In the genomic region with DNA sequence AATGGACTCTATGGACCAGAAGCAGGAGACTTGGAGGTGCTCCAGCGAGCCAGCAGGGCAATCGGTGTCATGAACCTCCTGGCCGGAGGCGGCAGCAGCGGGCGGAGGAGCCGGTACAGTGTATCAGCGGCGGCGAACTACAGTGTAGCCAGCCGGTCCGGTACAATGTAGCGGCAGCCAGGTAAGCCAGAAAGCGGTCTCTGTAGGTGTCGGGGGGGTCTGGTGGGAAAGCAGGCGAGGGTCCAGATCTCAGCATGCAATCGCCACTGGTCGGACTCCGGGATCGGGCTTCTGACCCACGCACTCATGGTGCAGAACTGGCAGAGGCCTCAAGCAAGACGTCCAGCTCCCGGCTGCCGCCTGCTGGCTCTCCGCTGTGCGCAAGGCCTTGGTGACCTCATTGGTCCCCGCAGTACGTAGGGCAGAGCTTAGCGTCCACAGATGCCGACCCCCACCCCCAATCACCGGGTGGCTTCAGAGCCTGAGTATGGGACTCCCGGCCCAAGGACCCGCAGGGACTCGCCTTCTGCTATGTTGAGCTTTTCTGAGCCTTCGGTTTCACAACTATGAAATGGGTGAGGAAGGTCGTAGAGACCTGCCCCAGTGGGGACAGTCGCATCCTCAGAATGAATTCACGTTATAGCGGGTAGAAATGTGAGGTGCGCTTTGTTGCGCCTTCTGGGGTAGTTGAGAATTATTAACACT, we compare ENCODE assay signal across 8 mouse cellular contexts. TPM values are rescaled to one million over a fixed set of nuclear protein-coding genes. Genes with fewer than 3 reads are reported as not detected.
DNase-seq lines count a peak whose midpoint lies in the region; ATAC-seq lines count a peak whose summit lies in the region.

No protein-coding gene starts in this region.

- H3K4me2 ChIP-seq in forebrain, embryonic 14.5 days (ENCODE audit: low read length) = peak overlapping the region; percentile 56
- H3K4me2 ChIP-seq in neural tube, embryonic 15.5 days = peak overlapping the region; percentile 68

- peak; percentile 94 for ATAC-seq in forebrain, embryonic 14.5 days
- ATAC-seq in neural tube, embryonic 15.5 days (ENCODE audit: low FRiP score) = peak; percentile 96

- H3K27me3 ChIP-seq in forebrain, embryonic 14.5 days (replicated peaks; ENCODE audit: control insufficient read depth, insufficient read depth, low read length) = no peaks in the 10 kb centered on the region
- no peaks in the 10 kb centered on the region for H3K27me3 ChIP-seq in neural tube, embryonic 15.5 days (replicated peaks)

- 0 out of 2 replicates have a peak overlapping the region, but pooled peaks have one; percentile 44 for H3K27ac ChIP-seq in forebrain, embryonic 14.5 days (ENCODE audit: low read depth, low read length)
- peak overlapping the region; percentile 87 for H3K27ac ChIP-seq in neural tube, embryonic 15.5 days (replicated peaks)

- no peaks in the 10 kb centered on the region for H3K9me3 ChIP-seq in forebrain, embryonic 14.5 days (replicated peaks; ENCODE audit: control insufficient read depth, low read length)
- H3K9me3 ChIP-seq in neural tube, embryonic 15.5 days (replicated peaks) = no peaks in the 10 kb centered on the region

- H3K36me3 ChIP-seq in forebrain, embryonic 14.5 days (ENCODE audit: control insufficient read depth, insufficient read depth, low read length) = 0 out of 2 replicates have a peak, but pooled peaks cover 6% of the 10 kb centered on the region
- no peaks in the 10 kb centered on the region for H3K36me3 ChIP-seq in neural tube, embryonic 15.5 days

- H3K9ac ChIP-seq in forebrain, embryonic 14.5 days (ENCODE audit: low read length) = peak overlapping the region; percentile 84
- H3K9ac ChIP-seq in neural tube, embryonic 15.5 days (replicated peaks) = peak overlapping the region; percentile 81

- under 1% methylated on average over 41 of the region's 41 CpGs for WGBS in forebrain, embryonic 14.5 days
- 1% methylated on average over 41 of the region's 41 CpGs for WGBS in neural tube, embryonic 15.5 days

- H3K4me3 ChIP-seq in forebrain, embryonic 14.5 days (ENCODE audit: low read depth, low read length) = peak overlapping the region; percentile 67
- peak overlapping the region; percentile 69 for H3K4me3 ChIP-seq in neural tube, embryonic 15.5 days (replicated peaks)

- peaks cover 5% of the 10 kb centered on the region for H3K4me1 ChIP-seq in forebrain, embryonic 14.5 days (ENCODE audit: control insufficient read depth, insufficient read depth, low read length)
- peaks cover 11% of the 10 kb centered on the region for H3K4me1 ChIP-seq in neural tube, embryonic 15.5 days

- DNase-seq in ES-CJ7 (ENCODE audit: low read depth, low spot score) = peak; percentile 96
- peak; percentile 96 for DNase-seq in cerebellum, adult 11 months
- DNase-seq in forebrain, embryonic 14.5 days (ENCODE audit: low spot score) = peak; percentile 90
- DNase-seq in heart, postnatal 14 days = peak; percentile 95 to 98
- peak; percentile 93 for DNase-seq in layer of hippocampus, adult 11-12 months (ENCODE audit: low spot score)
- DNase-seq in lung, adult 18-20 months = peak; percentile 90 to 93
- DNase-seq in testis, postnatal 14 days (ENCODE audit: low spot score) = peak; percentile 84

- intact Hi-C loops in heart, postnatal 14 days (cut with DNase I) = no loop called here

RNA-seq across cellular contexts. Expression of a gene that starts 19.7 kb away (rescaled TPM):
- 44.3 and 48.4 TPM in 2 replicates for polyA plus RNA-seq in forebrain, embryonic 14.5 days (2014; fragmentation: Nextera tagmentation; extraction: Ambion mirVana)
- total RNA-seq in heart, postnatal 14 days (2021) = 10 to 100 TPM; 45.8 to 50.8 TPM
- 46.8 and 52.3 TPM in 2 replicates for polyA plus RNA-seq in neural tube, embryonic 15.5 days (2015; fragmentation: Nextera tagmentation; extraction: Ambion mirVana)

RNA-seq across cellular contexts. Expression of a gene that starts 31.8 kb away (rescaled TPM):
- 1,786 and 1,955 TPM in 2 replicates for polyA plus RNA-seq in forebrain, embryonic 14.5 days (2014; fragmentation: Nextera tagmentation; extraction: Ambion mirVana)
- under 1 TPM; 0.61 to 0.67 TPM for total RNA-seq in heart, postnatal 14 days (2021)
- polyA plus RNA-seq in neural tube, embryonic 15.5 days (2015; fragmentation: Nextera tagmentation; extraction: Ambion mirVana) = 1,289 and 1,555 TPM in 2 replicates

RNA-seq across cellular contexts. Expression of a gene that starts 34.7 kb away (rescaled TPM):
- 26.6 and 28.2 TPM in 2 replicates for polyA plus RNA-seq in forebrain, embryonic 14.5 days (2014; fragmentation: Nextera tagmentation; extraction: Ambion mirVana)
- 10 to 100 TPM; 53.8 to 58.4 TPM for total RNA-seq in heart, postnatal 14 days (2021)
- 47.3 and 50.7 TPM in 2 replicates for polyA plus RNA-seq in neural tube, embryonic 15.5 days (2015; fragmentation: Nextera tagmentation; extraction: Ambion mirVana)

RNA-seq across cellular contexts. Expression of a gene that starts 36.1 kb away (rescaled TPM):
- 0.11 TPM in 1 of 2 replicates, not detected in the other for polyA plus RNA-seq in forebrain, embryonic 14.5 days (2014; fragmentation: Nextera tagmentation; extraction: Ambion mirVana)
- total RNA-seq in heart, postnatal 14 days (2021) = not detected
- polyA plus RNA-seq in neural tube, embryonic 15.5 days (2015; fragmentation: Nextera tagmentation; extraction: Ambion mirVana) = 0.20 and 0.22 TPM in 2 replicates

Comparison
In these comparisons a context has a peak if more than half of its experiments do, and no peak if none do; other contexts are left out.
1. Peak in every context shown above with its lines: DNase-seq, ATAC-seq, H3K4me3 ChIP-seq and H3K27ac ChIP-seq.